Mouse (Mus musculus) liver, embryonic 13.5 days (tissue): ENCODE data around the gene Usp6nl. TPM values are rescaled to one million over a fixed set of nuclear protein-coding genes. Genes with fewer than 3 reads are reported as not detected.

Experiments used
- ATAC-seq: fragments of 200-750 bp; cut with Nextera tagmentation; 2 replicates; pipeline ENCODE4 v1.8.0; 2017; ENCODE audit warnings: low read depth, mild to moderate bottlenecking, moderate number of reproducible peaks, moderate library complexity
- DNase-seq: peaks from one replicate; pipeline ENCODE4 v3.0.0; 2022
- H3K27ac ChIP-seq: fragments of 300-500 bp; sonication (generic); 2 replicates; pipeline ENCODE4 v1.5.1; 2015; ENCODE audit warnings: moderate library complexity, mild to moderate bottlenecking, inconsistent platforms
- H3K27me3 ChIP-seq: fragments of 300-500 bp; sonication (generic); 2 replicates; pipeline ENCODE4 v1.6.1; 2015; ENCODE audit warnings: mild to moderate bottlenecking, inconsistent platforms
- H3K36me3 ChIP-seq: fragments of 300-500 bp; sonication (generic); 2 replicates; pipeline ENCODE4 v1.6.1; 2015; ENCODE audit warnings: mild to moderate bottlenecking, inconsistent platforms
- H3K4me1 ChIP-seq: fragments of 300-500 bp; sonication (generic); replicated peaks from 2 replicates; pipeline ENCODE4 v1.6.1; 2015; ENCODE audit warnings: inconsistent platforms
- H3K4me2 ChIP-seq: fragments of 300-500 bp; sonication (generic); 2 replicates; pipeline ENCODE4 v1.6.1; 2015; ENCODE audit warnings: inconsistent platforms, mild to moderate bottlenecking, moderate library complexity
- H3K4me3 ChIP-seq: fragments of 300-500 bp; sonication (generic); replicated peaks from 2 replicates; pipeline ENCODE4 v1.5.1; 2015; ENCODE audit warnings: mild to moderate bottlenecking, inconsistent platforms
- H3K9ac ChIP-seq: fragments of 300-500 bp; sonication (generic); 2 replicates; pipeline ENCODE4 v1.6.1; 2015; ENCODE audit warnings: mild to moderate bottlenecking, inconsistent platforms
- H3K9me3 ChIP-seq: fragments of 300-500 bp; sonication (generic); replicated peaks from 2 replicates; pipeline ENCODE4 v1.6.1; 2016; ENCODE audit warnings: inconsistent platforms
- WGBS: fragments of 180-500 bp; shearing (Covaris S2); methylation state at CpG from one replicate; pipeline ENCODE4 v1.1.7; 2015; ENCODE audit not compliant: insufficient replicate concordance; 5-methylcytosine and 5-hydroxymethylcytosine counted together
- polyA plus RNA-seq: library from polyadenylated mRNA; unstranded; fragments of >200 nt; fragmentation: Nextera tagmentation; extraction: Ambion mirVana; gene quantifications from 2 replicates; pipeline ENCODE4 v1.2.1, GENCODE M21; 2015

Usp6nl gene
- polyA plus RNA-seq, 1 experiment from 2014 or later = 3.4 TPM

- 74% methylated on average over 4 of the region's 4 CpGs for WGBS
- no peak overlapping the region for H3K4me2 ChIP-seq
- H3K4me3 ChIP-seq = no peak overlapping the region
- H3K27me3 ChIP-seq = no peaks in the 10 kb centered on the region
- H3K4me1 ChIP-seq = peaks cover 40% of the 10 kb centered on the region
- no peak overlapping the region for H3K9ac ChIP-seq
- no peak for DNase-seq
- H3K36me3 ChIP-seq = peaks cover 3% of the 10 kb centered on the region; the same call in 1 of the 2 replicates
- H3K9me3 ChIP-seq = no peaks in the 10 kb centered on the region
- no peak for ATAC-seq
- H3K27ac ChIP-seq = no peak overlapping the region
Measured at GRCm38 (mm10) chr2:6376941-6377340, 54.5 kb downstream of the Usp6nl start.

DNA sequence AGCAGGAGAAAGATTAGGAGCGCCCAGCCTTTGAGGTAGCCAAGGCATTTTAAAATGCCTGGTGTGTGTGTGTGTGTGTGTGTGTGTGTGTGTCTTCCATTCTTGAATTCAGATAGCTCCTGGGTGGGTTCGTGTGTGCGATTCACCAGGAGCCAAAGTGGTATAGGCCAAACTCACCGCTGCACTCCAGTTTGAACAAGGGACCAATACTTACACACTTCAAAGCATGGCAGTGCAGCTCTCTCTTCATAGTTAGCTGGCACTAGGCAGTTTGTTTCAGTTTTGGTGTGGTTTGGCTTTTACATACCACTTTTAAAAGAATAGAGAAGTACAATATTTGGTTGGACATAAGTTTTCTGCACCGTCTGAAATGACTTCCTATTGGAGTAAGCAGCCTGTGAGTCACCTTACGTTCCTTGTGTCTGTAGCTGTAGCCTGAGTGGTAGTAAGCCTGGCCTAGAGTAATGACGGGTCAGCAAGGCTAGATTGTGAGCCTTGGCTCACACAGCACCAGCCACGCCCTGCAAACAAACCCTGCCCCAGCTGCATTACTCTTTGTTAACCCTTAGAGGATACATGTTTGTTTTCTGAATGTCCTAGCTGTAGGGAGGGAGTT, 56.2 kb downstream of the Usp6nl start:
- peak overlapping the region; percentile 17; the same call in 1 of the 2 replicates for H3K4me2 ChIP-seq
- H3K9me3 ChIP-seq = no peaks in the 10 kb centered on the region
- H3K4me1 ChIP-seq = peaks cover 45% of the 10 kb centered on the region
- H3K36me3 ChIP-seq = peaks cover 3% of the 10 kb centered on the region; the same call in 1 of the 2 replicates
- H3K27me3 ChIP-seq = no peaks in the 10 kb centered on the region
- H3K4me3 ChIP-seq = no peak overlapping the region
- DNase-seq = no peak
- H3K9ac ChIP-seq = no peak overlapping the region; the same call in 1 of the 2 replicates
- 40% methylated on average over 8 of the region's 8 CpGs for WGBS
- peak overlapping the region; percentile 8; the same call in 1 of the 2 replicates for H3K27ac ChIP-seq
- ATAC-seq = peak; percentile 79

- ATAC-seq = no peak
- H3K36me3 ChIP-seq = no peaks in the 10 kb centered on the region
- H3K27me3 ChIP-seq = no peaks in the 10 kb centered on the region
- no peak overlapping the region for H3K9ac ChIP-seq
- WGBS = 71% methylated on average over 8 of the region's 8 CpGs
- H3K4me3 ChIP-seq = no peak overlapping the region
- H3K9me3 ChIP-seq = no peaks in the 10 kb centered on the region
- no peak for DNase-seq
- H3K4me2 ChIP-seq = no peak overlapping the region
- no peak overlapping the region for H3K27ac ChIP-seq
- peaks cover 49% of the 10 kb centered on the region for H3K4me1 ChIP-seq
Measured at GRCm38 (mm10) chr2:6379731-6380212, 57.3 kb downstream of the Usp6nl start.

DNA sequence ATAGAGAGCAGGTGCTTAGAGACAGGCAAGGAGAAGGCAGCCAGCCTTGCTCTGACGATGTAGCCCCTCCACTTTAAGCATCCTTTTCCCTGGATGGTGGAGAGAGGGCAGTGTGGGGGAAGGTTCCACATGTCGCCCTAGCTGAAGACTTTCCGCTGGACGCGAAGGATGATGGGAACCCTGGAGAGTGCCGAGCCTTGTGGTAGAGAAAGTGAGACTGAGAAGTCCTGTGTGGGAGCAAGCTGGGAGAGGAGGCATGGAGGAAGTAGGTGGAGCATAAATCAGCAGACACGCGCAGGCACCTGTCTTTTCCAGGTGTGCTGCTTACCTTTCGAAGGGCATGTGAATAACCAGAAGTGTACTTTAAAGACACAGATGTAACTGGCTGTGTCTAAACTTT, 57.9 kb downstream of the Usp6nl start:
- Histone ChIP-seq H3K27ac (no peak overlapping the region), H3K27me3 (no peaks in the 10 kb centered on the region), H3K4me3 (no peak overlapping the region), H3K9me3 (no peaks in the 10 kb centered on the region), H3K36me3 (no peaks in the 10 kb centered on the region), H3K9ac (no peak overlapping the region), H3K4me1 (peaks cover 50% of the 10 kb centered on the region), H3K4me2 (no peak overlapping the region)
- no peak for ATAC-seq
- 78% methylated on average over 9 of the region's 9 CpGs for WGBS
- DNase-seq = no peak

- Histone ChIP-seq H3K27me3 (no peaks in the 10 kb centered on the region), H3K4me1 (peaks cover 41% of the 10 kb centered on the region), H3K4me2 (no peak overlapping the region), H3K9ac (no peak overlapping the region), H3K9me3 (no peaks in the 10 kb centered on the region), H3K36me3 (no peaks in the 10 kb centered on the region), H3K27ac (no peak overlapping the region), H3K4me3 (no peak overlapping the region)
- DNase-seq (no peak), ATAC-seq (no peak)
- WGBS = 58% methylated on average over 14 of the region's 14 CpGs
Measured at GRCm38 (mm10) chr2:6384407-6385146, 62.1 kb downstream of the Usp6nl start.

- peaks cover 47% of the 10 kb centered on the region for H3K4me1 ChIP-seq
- no peaks in the 10 kb centered on the region for H3K27me3 ChIP-seq
- H3K36me3 ChIP-seq = peaks cover 3% of the 10 kb centered on the region; the same call in 1 of the 2 replicates
- no peak overlapping the region; the same call in 1 of the 2 replicates for H3K4me2 ChIP-seq
- H3K27ac ChIP-seq = no peak overlapping the region
- 68% methylated on average over 3 of the region's 3 CpGs for WGBS
- H3K4me3 ChIP-seq = no peak overlapping the region
- no peak for ATAC-seq
- DNase-seq = no peak
- no peaks in the 10 kb centered on the region for H3K9me3 ChIP-seq
- H3K9ac ChIP-seq = no peak overlapping the region
Measured at GRCm38 (mm10) chr2:6389162-6389561, 66.7 kb downstream of the Usp6nl start.

DNA sequence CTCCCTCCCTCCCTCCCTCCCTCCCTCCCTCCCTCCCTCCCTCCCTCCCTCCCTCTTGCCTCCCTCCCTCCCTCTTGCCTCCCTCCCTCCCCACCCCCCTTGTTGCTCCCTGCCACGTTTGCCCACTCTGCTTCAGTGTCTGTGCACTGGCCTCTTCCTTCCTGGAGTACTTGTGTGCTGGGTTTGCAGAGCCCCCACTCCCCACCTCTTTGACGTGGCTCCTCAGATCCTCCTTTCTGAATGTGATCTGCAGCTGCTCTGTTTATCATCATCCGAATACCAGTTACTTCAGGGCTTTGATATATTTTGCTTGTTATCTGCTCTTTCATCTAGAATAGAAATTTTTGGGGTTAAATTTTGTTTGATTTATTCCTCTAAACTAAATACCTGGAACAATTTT, 68.8 kb downstream of the Usp6nl start:
- Histone ChIP-seq H3K9me3 (no peaks in the 10 kb centered on the region), H3K27me3 (no peaks in the 10 kb centered on the region), H3K9ac (no peak overlapping the region), H3K4me1 (peaks cover 57% of the 10 kb centered on the region), H3K4me2 (no peak overlapping the region), H3K27ac (no peak overlapping the region), H3K36me3 (peaks cover 3% of the 10 kb centered on the region; the same call in 1 of the 2 replicates), H3K4me3 (no peak overlapping the region)
- ATAC-seq (no peak), DNase-seq (no peak)
- WGBS = 37% methylated on average over 3 of the region's 3 CpGs

- 28% methylated on average over 6 of the region's 6 CpGs for WGBS
- H3K9ac ChIP-seq = no peak overlapping the region
- no peak overlapping the region for H3K4me3 ChIP-seq
- no peaks in the 10 kb centered on the region for H3K27me3 ChIP-seq
- H3K4me1 ChIP-seq = peaks cover 62% of the 10 kb centered on the region
- no peak overlapping the region for H3K27ac ChIP-seq
- no peaks in the 10 kb centered on the region for H3K9me3 ChIP-seq
- H3K36me3 ChIP-seq = peaks cover 3% of the 10 kb centered on the region; the same call in 1 of the 2 replicates
- peak; percentile 84 for ATAC-seq
- no peak for DNase-seq
- H3K4me2 ChIP-seq = no peak overlapping the region
Measured at GRCm38 (mm10) chr2:6391940-6392339, 69.5 kb downstream of the Usp6nl start.

DNA sequence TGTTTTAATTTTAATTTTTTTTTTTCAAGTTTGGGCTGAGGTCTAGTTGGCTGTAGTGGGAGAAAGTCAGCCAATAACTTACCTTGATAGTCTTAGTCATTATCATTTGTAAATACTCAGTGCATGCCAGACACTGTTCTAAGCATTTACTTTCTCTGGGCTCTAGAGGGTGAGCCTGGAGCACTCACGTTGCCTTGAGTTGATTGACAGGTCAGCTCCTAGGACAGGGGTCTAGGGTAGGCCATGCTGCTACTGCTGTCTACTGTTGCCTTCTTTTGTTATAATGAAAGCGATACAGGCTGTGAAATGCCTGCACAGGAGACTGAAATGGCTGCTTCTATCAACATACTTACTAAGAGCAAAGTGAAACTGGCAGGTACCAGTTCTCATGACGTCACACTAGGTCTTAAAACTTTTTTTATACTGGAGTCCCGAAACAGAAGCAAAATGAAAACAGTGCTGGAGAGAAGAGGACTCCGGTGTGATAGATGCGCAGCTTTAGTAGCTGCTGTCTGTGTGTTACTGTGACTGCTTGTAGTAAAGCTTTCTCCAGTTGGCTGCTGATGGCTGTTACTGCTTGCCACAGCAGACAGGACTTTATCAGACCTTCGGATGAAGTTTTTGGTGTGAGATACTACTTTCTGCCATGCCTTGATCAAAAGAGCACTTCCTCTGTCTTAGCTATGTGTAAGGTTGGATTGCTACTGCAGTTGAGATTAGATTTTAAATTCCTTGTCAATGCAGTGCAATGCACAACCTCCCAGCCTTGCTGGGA, 73.6 kb downstream of the Usp6nl start:
- no peak overlapping the region for H3K4me3 ChIP-seq
- no peak overlapping the region for H3K9ac ChIP-seq
- H3K4me2 ChIP-seq = peak overlapping the region; percentile 22
- no peak overlapping the region for H3K27ac ChIP-seq
- ATAC-seq = peak; percentile 52
- no peak for DNase-seq
- WGBS = 52% methylated on average over 7 of the region's 7 CpGs
- peaks cover 39% of the 10 kb centered on the region for H3K4me1 ChIP-seq
- no peaks in the 10 kb centered on the region for H3K27me3 ChIP-seq
- peaks cover 3% of the 10 kb centered on the region; the same call in 1 of the 2 replicates for H3K36me3 ChIP-seq
- H3K9me3 ChIP-seq = no peaks in the 10 kb centered on the region

- no peak for DNase-seq
- no peak overlapping the region for H3K4me2 ChIP-seq
- peaks cover 39% of the 10 kb centered on the region for H3K4me1 ChIP-seq
- H3K9ac ChIP-seq = no peak overlapping the region
- WGBS = 50% methylated on average over 1 of the region's 1 CpGs
- H3K27me3 ChIP-seq = no peaks in the 10 kb centered on the region
- H3K27ac ChIP-seq = no peak overlapping the region
- peaks cover 3% of the 10 kb centered on the region; the same call in 1 of the 2 replicates for H3K36me3 ChIP-seq
- no peak overlapping the region for H3K4me3 ChIP-seq
- ATAC-seq = no peak
- no peaks in the 10 kb centered on the region for H3K9me3 ChIP-seq
Measured at GRCm38 (mm10) chr2:6396626-6397146, 74.2 kb downstream of the Usp6nl start.

GRCm38 (mm10) chr2:6397166-6397565, 74.7 kb downstream of the Usp6nl start:
- H3K27ac ChIP-seq = no peak overlapping the region
- H3K4me3 ChIP-seq = no peak overlapping the region
- DNase-seq (no peak), ATAC-seq (no peak)
- H3K4me1 ChIP-seq = peaks cover 34% of the 10 kb centered on the region
- 55% methylated on average over 3 of the region's 3 CpGs for WGBS
- no peaks in the 10 kb centered on the region for H3K27me3 ChIP-seq
- H3K4me2 ChIP-seq = no peak overlapping the region
- H3K9me3 ChIP-seq = no peaks in the 10 kb centered on the region
- H3K36me3 ChIP-seq = peaks cover 3% of the 10 kb centered on the region; the same call in 1 of the 2 replicates
- H3K9ac ChIP-seq = no peak overlapping the region
